Mouse (Mus musculus) mouse trophoblast stem cell (cell line): Measurements from ENCODE around the gene Plekha6.

Experiments used
- in situ Hi-C, 2 experiments: fragments of 300-500 bp; cut with MseI, MboI; formaldehyde crosslinking; loops; 2 replicates in 1 of 2; 3 replicates in 1 of 2; pipeline ENCODE4 v1.15.1; 2025

Gene Plekha6

DNA sequence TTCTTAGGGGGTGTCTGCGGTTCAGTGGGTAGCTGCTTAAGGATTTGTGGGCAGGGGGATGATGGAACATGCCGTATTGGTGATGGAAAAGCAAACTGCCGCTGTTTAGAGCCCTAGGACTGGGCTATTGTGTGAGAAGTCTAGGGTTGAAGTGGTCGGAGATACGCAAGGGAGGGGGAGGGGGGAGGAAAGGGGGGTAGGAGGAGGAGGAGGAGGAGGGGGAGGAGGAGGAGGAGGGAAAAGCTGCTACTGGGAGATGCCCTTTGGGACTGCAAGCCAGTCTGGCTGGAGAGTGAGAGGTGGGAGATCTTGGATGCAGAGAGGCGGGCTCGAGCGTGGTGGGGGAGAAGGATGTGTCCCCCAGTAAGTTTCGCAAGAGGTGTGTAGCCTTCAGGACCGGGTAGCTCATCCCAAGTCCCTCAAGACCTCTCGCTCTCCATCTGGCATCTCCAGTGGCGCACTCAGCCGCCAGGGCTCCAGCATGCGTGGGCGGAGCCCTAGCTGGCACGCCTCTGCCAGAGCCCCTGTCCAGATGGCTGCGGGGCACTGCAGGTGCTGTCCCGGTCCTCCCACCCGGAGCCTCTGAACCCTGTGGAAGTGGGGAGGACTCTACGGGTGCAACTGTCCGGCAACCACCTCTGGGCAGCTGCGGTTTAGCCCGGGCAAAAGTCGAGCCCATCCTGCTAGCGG, 18.2 kb downstream of the Plekha6 start:
- in situ Hi-C loops, result loop anchor here (5.0 kb wide), 2 partner anchors 120 to 125 kb away; partner anchors contain the start of gene Golt1a (in 1 of the 2)

- in situ Hi-C loops, result loop anchor here (5.0 kb wide), 2 partner anchors 120 to 125 kb away; partner anchors contain the start of gene Golt1a (in 1 of the 2)
These were observed 18.7 kb downstream of the Plekha6 start for GRCm38 (mm10) chr1:133182706-133183095.

DNA sequence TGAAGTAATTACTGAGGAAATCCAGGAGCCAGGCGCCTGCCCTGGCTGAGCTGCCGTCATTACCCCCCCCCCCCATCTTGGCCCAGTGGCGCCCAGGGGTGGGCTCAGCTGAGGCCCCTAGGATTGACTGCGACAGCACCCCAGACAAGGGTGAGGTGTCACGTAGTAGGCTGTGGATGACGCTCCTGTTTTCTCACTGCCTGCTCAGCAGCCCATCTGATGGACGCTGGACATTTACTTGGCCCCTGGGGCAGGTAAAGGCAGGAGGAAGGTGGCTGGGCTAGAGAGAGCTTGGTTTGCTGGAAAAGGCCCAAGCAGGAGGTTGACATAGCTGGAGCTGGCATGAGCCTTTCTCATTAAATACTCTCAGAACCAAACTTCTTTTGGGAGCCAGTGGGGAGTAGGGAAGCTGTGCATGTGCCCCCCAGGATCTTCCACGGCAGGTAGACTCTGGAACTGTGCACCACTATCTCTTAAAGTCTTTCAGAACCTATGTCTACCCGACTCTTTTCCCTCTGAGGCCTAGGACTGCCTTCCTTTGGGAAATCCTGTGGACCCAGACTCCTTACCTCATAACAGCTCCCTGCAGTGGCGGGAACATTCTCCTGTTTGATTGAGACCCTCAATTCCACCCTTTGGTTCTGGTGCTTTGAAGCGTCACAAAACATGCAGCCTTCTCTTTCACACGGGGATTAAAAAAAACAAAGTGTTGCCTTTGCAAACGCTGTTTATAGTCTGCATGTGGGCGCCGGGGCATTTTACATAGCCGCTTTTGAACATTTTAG, 19.3 kb downstream of the Plekha6 start:
- in situ Hi-C loops, result loop anchor here (5.0 kb wide), 2 partner anchors 119 to 124 kb away; partner anchors contain the start of gene Golt1a (in 1 of the 2)

GRCm38 (mm10) chr1:133187948-133188680, 24.1 kb downstream of the Plekha6 start:
- in situ Hi-C loops, result no loop called here

DNA sequence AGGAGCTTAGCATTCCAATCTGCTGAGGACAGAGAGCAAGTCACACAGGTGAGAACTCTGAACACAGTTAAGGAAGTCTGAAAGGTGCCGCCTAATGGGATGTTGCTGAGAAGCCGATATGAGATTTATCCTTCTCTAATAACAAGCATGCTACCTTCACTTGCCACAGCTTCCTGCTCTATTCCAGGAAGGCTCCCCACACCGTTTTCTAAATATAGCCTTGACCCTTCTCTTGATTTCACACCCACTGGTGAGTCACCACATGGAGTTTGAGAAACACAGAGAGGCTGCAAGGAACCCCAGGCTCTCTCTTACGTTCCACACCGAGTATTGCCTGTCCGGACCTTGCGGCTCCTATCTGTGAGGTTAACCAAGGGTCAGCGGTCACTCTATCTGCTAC, 24.7 kb downstream of the Plekha6 start:
- in situ Hi-C loops, result no loop called here

DNA sequence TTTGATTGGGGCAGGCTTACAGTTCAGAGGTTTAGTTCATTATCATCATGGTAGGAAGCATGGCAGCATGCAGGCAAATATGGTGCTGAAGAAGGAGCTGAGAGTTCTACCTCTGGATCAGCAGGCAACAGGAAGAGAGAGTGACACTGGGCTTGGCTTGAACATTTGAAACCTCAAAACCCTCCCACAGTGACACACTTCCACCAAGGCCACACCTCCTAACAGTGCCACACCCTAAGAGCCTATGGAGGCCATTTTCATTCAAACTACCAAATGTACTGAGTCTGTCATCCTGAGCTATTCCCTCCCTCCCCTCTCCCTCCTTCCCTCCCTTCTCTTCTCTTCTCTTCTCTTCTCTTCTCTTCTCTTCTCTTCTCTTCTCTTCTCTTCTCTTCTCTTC, 25.5 kb downstream of the Plekha6 start:
- in situ Hi-C loops, result no loop called here

DNA sequence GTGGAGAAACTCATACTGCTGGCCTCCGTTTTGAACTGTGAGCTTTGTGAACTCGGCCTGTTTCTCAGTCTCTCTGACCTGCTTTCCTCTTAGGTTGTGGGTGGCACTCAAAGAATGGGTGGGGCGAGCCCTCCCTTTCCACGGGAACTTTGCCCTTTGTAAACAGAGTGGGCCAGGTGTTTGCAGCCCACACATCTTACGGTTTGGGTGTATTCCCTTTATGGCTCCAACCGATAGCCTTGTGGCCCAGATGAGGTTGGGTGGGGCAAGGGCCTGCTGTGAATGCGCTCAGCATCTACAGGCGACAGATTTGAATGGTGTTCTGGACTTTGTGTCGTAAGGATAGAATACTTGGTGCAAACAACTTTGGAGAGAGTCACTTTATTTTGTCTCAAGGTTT, 26.5 kb downstream of the Plekha6 start:
- in situ Hi-C loops, result no loop called here

GRCm38 (mm10) chr1:133196181-133196580, 32.2 kb downstream of the Plekha6 start:
- in situ Hi-C loops, result no loop called here

DNA sequence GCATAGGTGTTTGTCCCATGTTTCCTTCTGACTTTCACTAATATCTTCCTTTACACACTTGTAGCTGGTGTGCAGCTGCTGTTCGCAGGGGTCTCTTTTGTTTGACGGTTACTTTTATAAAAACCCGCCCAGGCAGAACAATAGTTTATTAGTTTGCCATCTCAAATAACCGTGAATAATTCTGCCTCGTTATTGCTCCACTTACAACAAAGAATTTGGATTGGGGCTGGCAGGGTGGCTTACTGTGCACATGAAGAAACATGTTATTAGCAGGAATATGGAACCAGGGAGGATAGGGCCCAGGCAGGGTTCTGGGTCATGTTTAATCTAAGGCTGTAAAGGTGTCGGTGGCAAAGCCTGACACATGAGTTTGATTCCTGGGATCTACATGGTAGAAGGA, 33.3 kb downstream of the Plekha6 start:
- in situ Hi-C loops, result no loop called here

DNA sequence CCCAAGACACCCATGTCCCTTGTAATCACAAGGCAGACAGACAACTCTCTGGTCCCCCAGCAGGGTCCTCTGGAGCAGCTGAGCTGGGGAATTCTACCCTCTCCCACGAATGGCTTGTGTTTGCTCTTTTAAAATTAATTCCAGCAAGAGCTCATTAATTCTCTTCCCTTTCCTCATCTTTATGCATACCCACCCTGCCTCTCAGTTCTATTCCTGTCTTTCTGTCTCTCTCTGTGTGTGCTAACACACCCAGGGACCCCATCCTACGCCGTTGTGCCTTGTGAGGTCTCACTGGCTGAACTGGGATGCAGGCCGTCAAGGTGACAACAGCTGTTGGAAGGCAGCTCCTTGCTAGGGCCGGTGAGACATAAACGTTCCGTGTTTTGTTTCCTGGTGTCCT, 35.7 kb downstream of the Plekha6 start:
- in situ Hi-C loops, result no loop called here

- in situ Hi-C loops, result no loop called here
These were observed 37.5 kb downstream of the Plekha6 start for GRCm38 (mm10) chr1:133201499-133201898.

GRCm38 (mm10) chr1:133203701-133204100, 39.7 kb downstream of the Plekha6 start:
- in situ Hi-C loops, result no loop called here

- in situ Hi-C loops, result no loop called here
These were observed 40.4 kb downstream of the Plekha6 start for GRCm38 (mm10) chr1:133204341-133204849.

GRCm38 (mm10) chr1:133204985-133205384, 41.0 kb downstream of the Plekha6 start:
- in situ Hi-C loops, result no loop called here

- in situ Hi-C loops, result no loop called here
These were observed 44.2 kb downstream of the Plekha6 start for GRCm38 (mm10) chr1:133208086-133208815.

- in situ Hi-C loops, result no loop called here
These were observed 45.0 kb downstream of the Plekha6 start for GRCm38 (mm10) chr1:133209036-133209435.

DNA sequence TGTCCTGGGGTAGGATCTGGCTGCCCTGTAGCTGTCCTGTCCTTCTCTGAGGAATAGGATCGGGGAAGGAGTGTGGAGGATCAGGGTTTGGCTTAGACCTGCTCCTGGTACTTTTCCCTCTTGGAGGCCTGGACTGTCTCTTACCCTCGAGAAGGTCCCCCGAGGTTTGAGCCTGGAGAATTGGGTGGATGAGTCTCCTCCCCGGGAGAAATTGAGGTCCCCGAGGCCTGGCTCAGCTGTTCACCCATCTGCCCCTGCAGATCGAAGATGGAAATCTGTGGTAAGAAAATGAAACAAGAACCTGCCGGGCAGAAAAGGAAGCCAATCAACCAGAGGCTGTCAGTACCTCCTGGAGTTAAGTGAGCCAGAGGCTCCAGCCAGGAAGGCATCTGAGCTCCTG, 45.5 kb downstream of the Plekha6 start:
- in situ Hi-C loops, result no loop called here

DNA sequence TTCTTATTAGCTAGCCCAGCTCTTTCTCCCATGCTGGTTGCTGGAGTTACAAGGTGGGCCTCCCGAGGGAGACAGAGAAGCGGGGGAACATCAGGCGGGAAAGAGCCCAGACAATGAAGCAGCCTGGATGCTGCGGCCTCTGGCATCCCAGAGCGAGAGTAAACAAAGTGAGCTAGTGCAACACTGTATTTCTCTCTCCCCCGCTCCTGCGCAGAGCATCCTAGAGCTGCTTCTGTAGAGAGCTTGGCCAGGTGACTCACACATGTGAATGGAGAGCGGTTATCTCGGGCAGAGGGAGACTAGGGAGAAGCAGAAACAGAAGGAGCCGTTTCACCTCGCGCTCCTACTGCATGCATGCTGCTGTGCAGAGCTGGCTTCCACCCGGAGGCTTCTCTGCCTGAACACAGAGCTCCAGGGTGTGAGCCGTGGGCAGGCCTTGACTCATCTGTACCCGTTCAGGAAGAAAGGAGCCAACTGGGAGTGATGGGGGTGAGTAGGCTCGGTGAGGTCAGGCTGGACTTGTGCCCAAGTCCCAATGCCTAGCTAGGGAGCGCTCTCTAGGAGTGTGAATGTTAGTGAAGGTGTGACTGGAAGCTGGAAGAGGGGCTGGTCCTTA, 46.0 kb downstream of the Plekha6 start:
- in situ Hi-C loops, result no loop called here

GRCm38 (mm10) chr1:133210766-133211165, 46.8 kb downstream of the Plekha6 start:
- in situ Hi-C loops, result no loop called here

DNA sequence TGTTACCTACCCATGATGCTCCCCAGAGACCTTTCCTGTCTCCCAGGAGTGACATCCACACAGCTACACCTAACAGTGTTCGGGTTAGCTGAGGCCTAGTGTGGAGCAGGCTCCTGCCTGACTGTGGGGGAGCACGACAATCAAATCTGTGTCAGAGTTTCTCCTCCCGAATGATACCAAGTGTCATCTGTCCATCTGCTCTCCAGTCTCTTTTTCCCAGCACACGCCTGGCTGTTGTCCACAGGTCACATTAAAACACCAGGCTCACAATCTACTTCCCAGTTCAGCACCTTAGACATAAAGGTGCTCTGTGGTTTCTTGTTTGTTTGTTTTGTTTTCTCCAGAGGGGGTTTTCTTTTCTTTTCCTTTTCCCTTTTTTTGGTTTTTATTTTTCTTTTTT, 48.3 kb downstream of the Plekha6 start:
- in situ Hi-C loops, result no loop called here

DNA sequence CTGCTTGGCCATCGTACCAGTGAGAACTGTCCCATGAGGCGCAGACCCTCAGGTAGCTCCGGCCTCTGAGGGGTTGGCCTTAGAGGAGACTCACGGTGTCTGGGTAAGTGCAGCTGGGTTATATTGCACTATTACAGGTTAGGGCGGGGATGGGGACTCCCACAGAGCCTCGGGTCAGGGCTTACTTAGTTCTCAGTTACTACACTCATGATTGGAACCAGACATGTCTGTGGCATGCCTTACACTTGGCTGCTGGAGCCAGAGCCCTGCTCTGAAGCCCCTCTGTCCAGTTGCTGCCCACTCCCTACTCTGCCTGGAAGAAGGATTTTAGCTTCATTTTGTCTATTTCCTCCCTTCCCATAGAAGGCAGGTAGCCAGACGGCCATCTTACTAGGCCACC, 49.1 kb downstream of the Plekha6 start:
- in situ Hi-C loops, result no loop called here
